Mouse (Mus musculus) kidney, postnatal 4 days (tissue): ENCODE measurements around the gene Cacna1a.

Experiments used
- DNase-seq, 2 experiments: peaks; one replicate each; pipeline ENCODE4 v3.0.0; 2021; ENCODE audit warnings: mixed read lengths in 2 of 2

Cacna1a gene

DNA sequence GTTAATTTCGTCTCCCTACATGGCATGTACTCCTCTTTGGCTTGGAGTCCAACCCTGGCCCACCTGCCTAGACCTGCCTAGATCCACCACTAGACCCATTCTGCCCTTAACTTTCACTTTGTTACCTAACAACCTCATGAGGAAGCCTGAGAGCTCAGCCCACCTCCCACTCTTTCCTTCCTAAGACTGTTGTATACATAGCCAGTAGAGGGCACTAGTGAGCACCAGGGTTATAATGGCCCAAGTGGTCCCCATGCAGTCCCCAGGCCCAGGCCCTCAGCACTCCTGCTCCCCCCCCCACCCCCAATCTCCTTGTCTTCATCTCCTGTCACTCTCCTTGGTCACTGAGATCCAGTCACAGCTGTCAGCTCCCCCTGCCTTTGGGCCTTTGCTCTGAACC, 86.2 kb downstream of the Cacna1a start:
- no peak for DNase-seq

DNA sequence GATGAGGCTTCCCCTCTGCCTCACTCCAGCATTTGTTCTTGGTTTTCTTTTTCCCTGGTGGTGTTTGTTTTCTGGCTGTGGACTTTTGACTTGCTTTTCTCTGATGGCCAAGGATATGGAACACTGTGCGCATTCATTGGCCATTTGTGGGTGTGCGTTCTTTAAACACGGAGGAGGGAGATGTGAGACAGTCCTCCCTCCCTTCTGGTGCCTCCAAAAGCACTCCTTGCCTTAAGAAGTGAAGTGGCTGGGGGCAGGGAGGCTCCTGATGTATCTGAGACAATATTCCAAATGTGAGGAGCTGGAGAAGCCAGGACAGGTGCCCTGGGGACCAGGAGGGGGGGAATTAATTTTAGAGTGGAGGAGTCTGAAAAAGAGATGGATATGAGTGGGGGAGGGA, 89.1 kb downstream of the Cacna1a start:
- DNase-seq, result no peak

DNA sequence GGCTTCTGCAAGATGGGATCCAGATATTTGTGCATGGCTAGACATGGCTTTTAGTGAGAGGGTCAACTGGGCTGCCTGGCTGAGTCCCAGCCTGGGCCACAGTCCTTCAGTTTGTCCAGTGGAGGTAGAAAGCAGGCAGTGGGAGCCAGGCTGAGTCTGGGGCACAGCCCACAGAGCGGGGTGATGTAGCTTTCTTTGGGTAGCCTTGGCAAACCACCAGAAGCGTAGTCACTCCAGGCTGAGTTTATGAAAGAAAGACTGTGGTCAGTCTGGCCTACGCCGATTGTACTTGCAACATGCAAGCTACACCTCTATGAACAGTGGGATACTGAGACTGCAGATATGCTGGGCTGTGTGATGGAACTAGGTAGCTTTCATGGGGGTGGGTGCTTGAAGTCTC, 94.8 kb downstream of the Cacna1a start:
- no peak for DNase-seq

DNA sequence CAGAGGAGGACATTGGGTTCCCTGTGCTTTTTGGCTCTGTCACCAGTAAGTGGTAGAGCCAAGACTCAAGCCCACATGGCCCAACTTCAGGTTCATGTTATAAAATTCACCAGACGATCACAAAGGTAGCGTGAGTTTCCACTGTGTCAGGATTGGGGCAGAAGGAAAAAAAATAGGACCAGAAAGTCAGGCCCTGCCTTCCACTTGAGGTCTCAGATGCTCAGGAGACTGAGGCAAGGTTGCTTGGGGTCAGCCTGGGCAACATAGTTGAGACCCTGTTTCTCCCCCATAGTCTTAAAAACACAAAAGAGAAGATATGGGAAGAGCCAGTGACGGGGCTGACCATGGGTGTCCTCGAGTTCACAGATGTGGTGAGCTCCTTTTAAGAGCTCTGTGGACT, 97.1 kb downstream of the Cacna1a start:
- no peak for DNase-seq

DNA sequence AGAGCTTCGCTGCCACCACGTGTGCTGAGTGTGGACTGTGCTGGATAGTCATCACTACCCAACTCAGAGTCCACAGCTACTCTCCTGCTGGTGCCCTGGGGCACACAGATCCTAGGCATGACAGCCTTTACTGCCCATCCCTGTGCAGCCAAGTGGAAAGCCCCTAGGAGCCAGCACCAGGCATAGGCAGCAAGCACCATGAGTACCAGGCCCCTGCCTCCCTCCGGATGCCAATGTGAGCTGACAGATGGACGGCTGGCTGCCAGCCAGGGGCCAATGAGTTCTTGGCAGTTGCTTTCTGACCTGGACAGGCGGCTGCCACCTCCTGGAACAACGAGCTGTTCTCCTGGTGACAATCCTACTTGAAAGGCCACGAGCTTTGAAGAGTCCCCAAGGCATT, 97.6 kb downstream of the Cacna1a start:
- DNase-seq, result peak; percentile 7 to 11

DNA sequence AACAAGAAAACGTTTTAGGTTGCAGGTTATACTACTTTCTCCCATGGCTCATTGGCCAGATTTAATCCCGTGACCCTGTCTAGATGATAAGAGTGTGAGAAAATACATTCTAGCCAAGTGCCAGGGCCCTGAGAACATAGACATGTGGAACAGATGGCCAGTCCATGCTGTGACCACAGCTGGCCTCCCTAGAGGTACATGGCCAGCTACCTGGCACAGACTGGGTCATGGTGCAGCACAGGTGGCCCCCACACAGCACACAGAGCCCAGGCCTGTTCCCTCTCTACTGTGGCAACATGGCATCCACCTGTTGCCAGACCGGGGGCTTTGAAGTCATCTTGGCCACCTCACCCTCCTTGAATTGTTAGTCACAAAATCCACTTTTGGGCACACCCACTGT, 101.0 kb downstream of the Cacna1a start:
- no peak for DNase-seq

DNA sequence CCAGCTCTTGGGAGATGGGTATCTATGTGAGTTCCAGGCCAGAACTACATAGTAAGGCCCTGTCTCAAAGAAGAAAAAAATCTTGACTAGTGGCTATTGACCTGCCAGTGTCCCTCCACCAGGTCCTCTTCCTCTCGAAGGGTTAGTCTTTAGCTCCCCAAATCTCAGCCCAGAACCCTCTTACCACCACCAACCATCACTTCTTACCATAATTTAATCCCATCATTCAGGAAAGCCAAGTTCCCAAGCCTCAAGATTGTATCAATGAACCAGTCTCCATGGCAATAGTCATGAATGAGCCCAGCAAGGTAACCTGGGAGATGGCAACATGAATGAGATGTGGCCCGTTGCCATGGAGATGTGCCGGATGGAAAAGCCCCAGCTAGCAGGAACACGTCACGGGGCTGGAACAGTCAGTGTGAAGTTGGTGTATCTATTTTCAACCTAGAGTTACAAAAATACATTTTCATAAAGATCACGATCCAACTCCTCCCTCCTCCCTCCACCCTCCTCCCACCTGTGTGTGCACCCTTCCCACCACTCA, 106.4 kb downstream of the Cacna1a start:
- DNase-seq, result no peak

DNA sequence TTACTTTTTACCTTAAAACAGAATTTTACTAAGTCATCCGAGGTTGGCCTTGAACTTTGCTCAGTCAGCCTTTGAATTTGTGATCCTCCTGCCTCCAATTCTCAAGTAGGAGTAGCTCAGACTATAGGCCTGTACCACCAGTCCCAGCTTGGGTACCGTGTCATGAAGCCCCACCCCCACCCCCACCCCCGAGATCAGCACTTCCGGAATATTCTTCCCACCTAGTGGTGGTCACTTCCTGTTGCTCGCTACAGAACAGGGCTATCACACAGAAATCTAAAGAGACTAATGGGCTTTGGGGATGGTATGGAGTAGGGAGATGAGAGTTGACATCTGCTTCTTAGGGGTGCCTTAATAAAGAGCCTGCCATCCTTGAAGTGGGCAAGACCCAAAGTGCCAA, 112.9 kb downstream of the Cacna1a start:
- DNase-seq, result no peak

DNA sequence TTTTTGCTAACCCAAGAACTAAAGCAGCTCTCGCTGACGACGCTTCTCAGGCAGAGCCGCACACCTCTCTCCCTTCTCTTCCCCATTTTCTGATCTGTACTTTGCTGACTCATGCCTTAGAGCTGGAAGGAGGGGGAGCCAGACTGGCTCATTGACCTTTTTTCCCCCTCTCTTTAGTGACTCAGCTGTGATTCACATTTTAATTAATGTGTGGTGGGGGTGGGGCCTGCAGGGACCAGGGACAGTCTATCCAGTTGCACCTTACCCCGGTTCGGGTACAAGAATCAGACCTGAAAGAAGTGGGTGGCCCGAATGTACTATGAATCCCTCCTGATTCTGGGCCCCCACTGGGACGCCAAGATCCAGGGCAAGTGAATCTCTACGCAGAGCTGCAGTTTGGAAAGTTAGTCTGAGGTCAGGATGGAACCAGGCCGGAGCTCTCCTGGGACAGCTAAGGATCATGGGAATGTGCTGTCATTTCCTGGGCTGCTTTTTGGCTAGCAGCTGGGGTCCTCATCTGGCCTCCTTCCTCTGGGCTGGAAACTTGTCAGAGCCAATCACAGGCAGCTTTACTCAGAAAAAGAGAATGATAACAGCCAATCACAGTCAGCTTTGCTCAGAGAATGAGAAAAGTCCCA, 113.5 kb downstream of the Cacna1a start:
- DNase-seq, result peak; percentile 5 to 31

DNA sequence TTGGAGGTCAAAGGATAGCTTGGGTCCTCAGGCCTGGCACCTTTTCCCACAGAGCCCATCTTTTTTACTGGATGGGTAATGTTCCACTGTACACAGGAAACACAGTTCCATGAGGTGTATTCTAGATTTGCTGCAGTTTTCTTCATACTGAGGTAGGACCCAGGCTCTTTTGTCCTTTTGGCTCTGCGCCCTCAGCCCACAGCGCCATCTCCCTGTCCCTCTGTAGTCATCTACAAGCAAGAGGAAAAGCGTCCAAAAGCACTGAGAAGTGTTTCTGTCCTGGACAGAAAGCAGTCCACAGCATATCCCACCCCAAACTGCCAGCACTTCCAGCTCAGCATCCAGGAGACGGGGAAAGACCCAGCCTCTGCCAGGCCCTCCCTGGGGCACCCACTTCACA, 114.4 kb downstream of the Cacna1a start:
- no peak for DNase-seq

DNA sequence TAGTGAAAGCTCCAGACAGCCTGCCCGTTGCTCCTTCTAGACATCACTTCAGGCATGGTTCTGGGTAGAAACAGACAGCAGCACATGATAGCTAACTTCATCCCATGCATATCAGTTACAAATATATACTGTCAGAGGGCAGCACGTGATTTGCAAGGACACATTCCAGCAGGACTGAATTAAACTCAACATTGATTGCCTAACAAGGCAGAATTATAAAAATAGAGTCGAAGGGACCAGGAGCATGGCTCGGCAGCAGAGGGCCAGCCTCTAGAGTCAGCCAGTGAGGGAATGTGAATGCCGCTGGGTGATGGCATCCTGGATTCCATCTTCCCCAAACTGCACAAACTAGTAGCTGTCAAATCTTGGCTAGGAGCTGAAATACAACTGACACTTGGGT, 119.0 kb downstream of the Cacna1a start:
- DNase-seq, result no peak

DNA sequence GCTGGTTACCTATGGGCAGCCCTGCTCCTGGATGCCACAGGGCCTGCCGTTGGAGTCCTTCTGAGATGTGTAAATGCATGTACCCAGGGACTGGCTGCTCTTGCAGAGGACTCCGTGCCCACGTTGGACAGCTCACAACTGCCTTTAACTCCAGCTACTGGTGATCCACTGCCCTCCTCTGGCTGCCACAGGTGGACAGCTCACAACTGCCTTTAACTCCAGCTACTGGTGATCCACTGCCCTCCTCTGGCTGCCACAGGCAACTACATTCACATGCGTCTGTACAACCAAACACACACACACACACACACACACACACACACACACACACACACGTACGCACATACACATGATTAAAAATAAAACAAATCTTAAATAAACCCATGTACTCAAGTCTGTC, 121.5 kb downstream of the Cacna1a start:
- DNase-seq, result peak; percentile 6 to 13

DNA sequence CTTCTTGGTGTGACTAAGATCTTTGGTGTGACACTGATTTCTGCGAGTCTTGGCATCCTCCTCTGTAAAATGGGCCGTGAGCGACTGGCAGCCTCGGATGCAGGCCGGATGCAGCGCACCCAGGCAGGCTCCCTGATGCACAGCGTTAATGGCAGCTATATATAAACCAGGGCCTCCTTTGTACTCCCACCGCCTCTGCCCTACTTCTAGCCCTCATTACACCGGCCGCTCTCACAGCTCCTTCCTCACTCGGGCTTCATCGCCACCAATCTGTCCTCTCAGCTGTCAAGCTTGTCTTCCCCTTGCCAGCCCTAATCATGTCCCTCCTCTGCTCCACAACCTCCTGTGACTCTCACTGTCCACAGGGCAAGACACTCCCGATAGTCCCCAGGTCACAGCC, 123.4 kb downstream of the Cacna1a start:
- no peak for DNase-seq

DNA sequence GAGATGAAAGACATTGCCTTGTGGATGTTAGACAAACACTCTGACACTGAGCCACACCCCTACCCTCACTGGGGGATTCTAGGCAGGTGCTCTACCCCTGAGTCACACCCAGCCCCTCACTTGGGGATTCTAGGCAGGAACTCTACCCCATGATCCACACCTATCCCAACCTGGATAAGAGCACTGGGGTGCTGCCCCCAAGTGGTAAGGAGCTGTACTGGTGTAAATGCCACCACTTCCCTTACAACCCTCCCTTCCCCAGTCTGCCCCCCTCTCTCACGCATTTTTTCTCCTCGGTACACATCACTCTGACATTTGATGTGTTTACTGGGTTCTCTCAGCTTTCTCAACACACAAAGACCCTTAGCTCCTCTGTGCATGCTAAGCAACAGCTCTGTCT, 125.5 kb downstream of the Cacna1a start:
- peak; percentile 55 to 58 for DNase-seq

DNA sequence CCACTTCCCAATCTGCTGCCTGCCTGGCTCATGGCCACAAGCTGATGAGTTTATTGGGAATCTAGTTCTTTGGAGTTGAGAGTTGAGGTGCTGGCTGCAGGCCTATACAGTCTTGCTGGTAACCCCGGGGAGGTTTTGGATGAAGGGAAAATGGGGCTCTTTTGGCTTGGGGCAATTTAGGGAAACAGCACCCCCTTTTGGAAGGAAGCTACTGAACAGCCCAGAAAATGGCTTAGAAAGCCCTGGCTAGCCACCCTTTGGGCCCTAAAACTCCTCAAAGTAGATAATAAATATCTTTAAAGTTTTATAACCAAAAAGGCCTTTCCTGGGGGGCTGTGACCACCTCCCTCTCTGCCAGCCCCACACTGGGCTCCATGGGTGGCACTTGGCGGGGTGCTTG, 129.9 kb downstream of the Cacna1a start:
- DNase-seq, result no peak

DNA sequence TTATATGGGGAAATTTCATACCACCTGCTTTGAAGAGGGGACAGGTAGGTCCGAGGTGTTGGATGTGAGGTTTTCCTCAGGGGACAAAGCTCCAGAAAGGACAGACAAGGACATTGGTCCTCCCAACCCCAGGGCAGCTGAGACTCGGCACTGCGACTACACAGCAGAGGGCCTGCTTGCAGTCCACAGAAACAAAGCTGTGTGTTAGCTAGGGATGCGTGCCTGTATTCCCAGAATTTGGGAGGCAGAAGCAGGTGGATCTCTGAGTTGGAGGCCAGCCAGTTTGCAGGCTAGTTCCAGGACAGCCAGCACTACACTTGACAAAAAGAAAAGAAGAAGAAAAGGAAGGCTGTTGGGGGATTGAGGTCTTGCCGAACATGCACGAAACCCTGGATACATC, 130.5 kb downstream of the Cacna1a start:
- DNase-seq, result no peak

DNA sequence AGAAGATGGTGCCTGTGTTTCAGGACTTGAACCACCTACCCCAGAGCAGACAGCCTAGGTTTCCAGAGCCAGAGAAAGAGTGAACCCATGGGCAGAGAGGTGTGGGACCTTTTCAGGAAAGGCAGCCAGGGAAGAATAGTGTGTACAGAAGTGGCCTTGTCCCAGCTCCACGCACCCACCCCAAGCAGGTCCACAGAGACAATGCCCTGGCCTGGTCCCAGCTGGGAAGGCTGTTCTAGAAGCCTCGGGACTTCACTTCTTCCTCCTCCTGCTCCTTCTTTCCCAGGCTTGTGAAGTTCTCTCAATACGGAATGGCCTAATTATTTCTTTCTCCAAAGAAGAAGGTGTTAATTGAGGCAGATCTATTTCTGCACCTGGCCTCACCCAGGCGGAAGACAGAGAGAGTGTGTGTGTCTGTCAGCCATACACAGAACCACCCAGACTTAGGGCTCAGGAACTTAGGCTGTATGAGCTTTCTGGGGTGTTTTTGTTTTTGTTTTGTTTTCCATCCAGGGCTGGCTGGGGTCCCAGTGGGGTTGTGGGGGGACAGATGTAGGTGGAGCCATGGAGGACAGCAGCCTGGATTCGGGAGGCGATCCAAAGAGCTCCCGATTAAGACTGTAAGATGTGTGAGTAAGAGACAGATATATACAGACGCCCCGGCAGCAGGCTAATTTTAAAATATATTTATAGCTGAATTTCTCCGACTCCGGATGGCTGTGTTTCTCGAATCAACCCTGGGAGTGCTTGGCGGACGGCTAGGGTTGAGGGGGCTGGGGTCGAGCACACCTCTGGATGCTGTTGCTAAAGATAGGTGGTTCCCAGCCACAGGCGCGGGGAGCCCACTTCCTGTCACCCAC, 131.8 kb downstream of the Cacna1a start:
- peak; percentile 9 to 24 for DNase-seq

DNA sequence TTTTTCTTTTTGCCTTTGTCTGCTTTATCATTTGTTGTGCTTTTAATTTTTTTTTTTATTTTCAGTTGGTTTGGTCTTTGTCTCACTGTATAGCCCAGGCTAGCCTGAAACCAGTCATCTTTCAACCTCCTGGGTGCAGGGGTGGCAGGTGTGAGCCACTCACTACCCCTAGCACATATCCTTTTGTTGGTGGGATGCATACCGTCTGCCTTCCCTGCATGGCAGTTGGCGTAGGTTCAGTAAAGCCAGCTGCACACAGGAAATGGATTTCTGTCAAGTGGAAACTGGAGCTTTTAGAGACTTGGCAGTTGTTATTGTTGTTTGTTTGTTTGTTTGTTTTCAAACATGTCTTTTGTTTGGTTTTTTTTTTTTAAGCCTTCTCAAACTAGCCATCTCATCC, 132.8 kb downstream of the Cacna1a start:
- no peak for DNase-seq

DNA sequence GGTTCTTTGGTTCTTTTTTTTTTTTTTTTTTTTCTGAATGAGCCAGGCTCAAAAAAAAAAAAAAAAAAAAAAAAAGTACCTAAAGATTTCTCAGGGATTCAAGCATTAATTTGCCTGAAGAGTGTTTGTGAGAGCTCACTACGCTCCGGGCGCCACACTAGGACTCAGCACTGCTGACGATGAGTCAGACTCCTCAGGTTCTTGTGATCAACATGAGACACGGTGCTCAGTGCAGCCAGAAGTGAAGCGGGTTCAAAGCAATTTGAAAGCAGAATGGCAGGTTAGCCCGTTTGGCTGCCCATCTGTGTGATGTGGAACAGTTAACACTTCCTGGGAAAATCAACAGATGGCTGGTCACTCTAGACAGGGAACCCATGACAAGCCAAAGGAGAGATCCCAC, 139.8 kb downstream of the Cacna1a start:
- DNase-seq, result no peak

DNA sequence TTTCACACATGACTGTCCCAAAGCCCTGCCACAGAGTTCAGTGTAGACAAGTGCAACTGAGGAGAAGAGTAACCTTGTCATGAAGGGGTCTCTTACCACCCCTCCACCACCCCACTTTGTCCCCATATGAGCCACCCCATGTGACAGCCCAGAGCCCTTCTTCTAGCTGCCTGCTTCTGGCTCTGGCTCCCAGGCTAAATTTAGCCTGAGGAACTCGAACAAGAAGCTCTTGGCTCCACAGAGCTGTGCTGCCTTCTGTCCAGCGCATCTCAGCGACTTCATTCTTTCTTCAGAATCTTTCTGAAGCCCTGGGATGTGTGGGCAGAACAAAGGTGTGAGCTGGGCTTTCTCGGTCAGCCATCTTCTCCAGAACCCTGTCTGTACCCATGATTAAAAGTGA, 141.3 kb downstream of the Cacna1a start:
- DNase-seq, result no peak

DNA sequence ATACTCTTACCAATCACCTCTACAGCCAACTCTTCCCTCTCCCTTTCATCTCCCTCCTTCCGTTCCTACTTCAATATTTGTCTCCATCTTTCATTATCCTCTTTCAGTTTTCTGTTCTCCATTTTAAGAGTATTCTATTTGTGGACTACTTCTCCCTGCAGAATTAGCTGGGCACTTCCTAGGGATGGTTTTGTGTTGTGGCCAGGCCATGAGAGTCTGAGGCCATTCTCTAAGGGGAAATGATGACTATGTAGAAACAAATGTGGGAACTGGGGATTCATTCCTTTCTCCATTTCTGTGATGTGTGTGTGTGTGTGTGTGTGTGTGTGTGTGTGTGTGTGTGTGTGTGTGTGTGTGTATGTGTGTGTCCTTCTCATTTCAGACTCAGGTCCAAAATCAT, 144.5 kb downstream of the Cacna1a start:
- DNase-seq, result no peak

DNA sequence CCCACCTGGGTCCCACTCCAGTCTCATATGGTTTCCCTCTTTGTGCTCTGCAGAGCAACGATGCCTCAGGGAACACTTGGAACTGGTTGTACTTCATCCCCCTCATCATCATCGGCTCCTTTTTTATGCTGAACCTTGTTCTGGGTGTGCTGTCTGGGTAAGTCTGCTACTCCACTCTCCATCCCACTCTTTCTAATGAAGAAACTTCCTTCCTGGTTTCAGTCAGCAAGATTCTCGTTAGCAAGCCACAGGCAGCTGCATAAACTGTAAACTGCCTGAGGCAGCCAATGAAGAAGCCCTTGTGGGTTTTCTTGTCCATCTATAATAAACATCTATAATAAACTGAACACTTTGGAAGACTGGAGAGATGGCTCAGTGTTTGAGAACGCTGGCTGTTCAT, 145.1 kb downstream of the Cacna1a start:
- no peak for DNase-seq

DNA sequence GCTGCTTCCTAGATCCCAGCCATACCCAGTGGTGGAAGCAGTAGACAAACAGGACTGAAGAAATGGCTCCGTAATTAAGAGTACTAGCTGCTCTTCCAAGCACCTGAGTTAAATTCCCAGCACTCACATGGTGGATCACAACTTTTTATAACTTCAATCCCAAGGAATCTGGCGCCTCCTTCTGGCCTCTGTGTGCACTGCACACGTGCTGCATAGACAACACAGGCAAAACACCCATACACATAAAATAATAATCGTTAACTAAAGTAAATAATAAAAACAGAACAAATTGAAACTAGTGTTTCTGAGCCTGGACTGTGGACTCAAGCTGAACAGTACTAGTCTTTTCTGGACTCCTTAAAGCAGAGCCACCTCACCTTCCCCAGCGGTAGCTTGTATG, 148.7 kb downstream of the Cacna1a start:
- no peak for DNase-seq

DNA sequence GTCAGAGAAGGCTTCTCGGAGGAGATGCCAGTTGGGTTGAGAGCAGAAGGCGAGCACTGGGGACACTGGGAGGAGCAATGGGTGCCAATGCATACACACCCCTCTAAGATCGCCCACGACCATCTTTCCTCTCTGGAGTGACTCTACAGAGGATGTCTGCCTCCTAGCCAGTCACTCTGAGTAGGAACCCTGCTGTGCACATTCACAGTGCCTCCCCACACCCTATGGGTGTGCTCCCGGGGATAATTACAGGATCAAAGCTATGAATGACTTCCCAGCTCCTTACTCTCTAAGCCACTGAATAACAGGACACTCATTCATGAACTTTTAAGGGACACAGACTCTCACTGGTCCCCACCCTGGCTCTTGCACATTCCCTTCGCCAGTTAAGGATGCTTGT, 151.1 kb downstream of the Cacna1a start:
- no peak for DNase-seq
